Mouse (Mus musculus) megakaryocyte, embryonic 14.5 days (primary cell): ENCODE measurements around the gene Gng12. TPM values are rescaled to one million over a fixed set of nuclear protein-coding genes. Genes with fewer than 3 reads are reported as not detected.
A peak's percentile ranks its signal among the peaks of the same experiment; 100 is the strongest.

Experiments used
- H3K27me3 ChIP-seq: replicated peaks from 2 replicates; pipeline ENCODE3; 2012; ENCODE audit warnings: inconsistent platforms
- H3K36me3 ChIP-seq: replicated peaks from 2 replicates; pipeline ENCODE3; 2012; ENCODE audit warnings: low read length, inconsistent platforms, mixed read lengths
- H3K4me1 ChIP-seq: 2 replicates; pipeline ENCODE4 v1.6.1; 2012; ENCODE audit warnings: inconsistent platforms
- H3K4me3 ChIP-seq: replicated peaks from 2 replicates; pipeline ENCODE3; 2012; ENCODE audit warnings: moderate library complexity, mild to moderate bottlenecking, inconsistent platforms
- H3K9me3 ChIP-seq: 2 replicates; pipeline ENCODE4 v1.6.1; 2012; ENCODE audit warnings: inconsistent platforms
- FLI1 ChIP-seq: IDR thresholded peaks from 2 replicates; pipeline ENCODE4 v1.6.1; 2012; ENCODE audit warnings: low read length, inconsistent platforms, mixed read lengths
- GATA1 ChIP-seq: IDR thresholded peaks from 3 replicates; pipeline ENCODE4 v1.6.1; 2012; ENCODE audit warnings: mixed read lengths, low read length, inconsistent platforms, borderline replicate concordance
- polyA plus RNA-seq: library from polyadenylated mRNA; stranded (reverse); fragments of >175 nt; gene quantifications from 2 replicates; pipeline ENCODE4 v1.2.3, GENCODE M21; 2012; ENCODE audit warnings: low replicate concordance; ENCODE audit not compliant: insufficient read depth

Gene Gng12
- polyA plus RNA-seq, 1 experiment: 24.2 TPM

- no peaks in the 10 kb centered on the region for H3K9me3 ChIP-seq
- H3K4me3 ChIP-seq: no peak overlapping the region
- H3K27me3 ChIP-seq: no peaks in the 10 kb centered on the region
- peaks cover 99% of the 10 kb centered on the region for H3K4me1 ChIP-seq
- peaks cover 7% of the 10 kb centered on the region for H3K36me3 ChIP-seq
- TF ChIP-seq GATA1 (no peak), FLI1 (no peak)
Measured at GRCm38 (mm10) chr6:66969446-66969845, 73.2 kb downstream of the Gng12 start.

- TF ChIP-seq GATA1 (no peak), FLI1 (no peak)
- Histone ChIP-seq H3K27me3 (no peaks in the 10 kb centered on the region), H3K4me3 (peak overlapping the region; percentile 11), H3K36me3 (no peaks in the 10 kb centered on the region), H3K4me1 (peaks cover 95% of the 10 kb centered on the region), H3K9me3 (no peaks in the 10 kb centered on the region)
Measured at GRCm38 (mm10) chr6:66972300-66972699, 76.1 kb downstream of the Gng12 start.

GRCm38 (mm10) chr6:66973180-66973579 is 77.0 kb downstream of the Gng12 start:
- TF ChIP-seq GATA1: no peak
- TF ChIP-seq FLI1: no peak
- peaks cover 95% of the 10 kb centered on the region for H3K4me1 ChIP-seq

DNA sequence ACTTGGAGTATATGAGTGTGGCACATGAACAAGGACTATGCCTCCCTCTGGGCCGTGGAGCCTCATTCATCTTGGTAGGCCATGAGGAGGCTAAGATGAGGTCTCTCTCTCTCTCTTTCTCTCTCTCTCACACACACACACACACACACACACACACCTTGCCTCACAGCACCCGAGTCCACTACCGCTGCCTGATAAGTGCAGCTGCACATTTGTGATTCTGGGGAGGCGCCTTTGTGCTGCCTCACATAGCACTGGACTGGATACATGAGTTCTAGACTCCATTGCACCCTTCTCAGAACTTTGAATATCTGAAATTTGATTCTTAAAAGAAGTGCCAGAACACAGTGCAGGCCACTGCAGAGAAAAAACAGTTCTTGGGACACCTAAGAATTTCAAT is 79.3 kb downstream of the Gng12 start:
- Histone ChIP-seq H3K9me3 (no peaks in the 10 kb centered on the region), H3K36me3 (peaks cover 5% of the 10 kb centered on the region), H3K4me1 (peaks cover 96% of the 10 kb centered on the region), H3K27me3 (no peaks in the 10 kb centered on the region), H3K4me3 (no peak overlapping the region)
- no peak for TF ChIP-seq FLI1
- no peak for TF ChIP-seq GATA1

More at GRCm38 (mm10) chr6:66973180-66973579, 77.0 kb downstream of the Gng12 start:
- Histone ChIP-seq H3K27me3 (no peaks in the 10 kb centered on the region), H3K36me3 (no peaks in the 10 kb centered on the region), H3K9me3 (no peaks in the 10 kb centered on the region), H3K4me3 (peak overlapping the region; percentile 86)

DNA sequence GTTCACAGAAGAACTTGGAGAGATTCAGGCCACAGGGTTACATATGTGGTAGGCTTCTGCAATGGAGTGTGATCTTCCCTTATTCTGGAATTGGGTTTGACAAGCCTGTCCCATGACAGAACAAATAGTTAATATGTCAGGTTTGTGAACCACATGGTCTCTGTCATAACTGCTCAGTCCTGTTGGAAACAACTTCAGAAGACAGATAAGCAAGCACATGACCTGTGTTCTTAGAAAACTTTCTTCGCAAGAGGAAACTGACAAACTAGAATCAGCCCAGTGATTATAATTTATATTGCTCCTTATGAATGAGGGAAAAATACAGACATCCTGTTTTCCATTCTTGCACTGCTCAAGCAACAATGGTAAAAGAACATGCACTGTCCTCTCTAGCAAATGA is 83.0 kb downstream of the Gng12 start:
- Histone ChIP-seq H3K9me3 (no peaks in the 10 kb centered on the region), H3K36me3 (peaks cover 8% of the 10 kb centered on the region), H3K27me3 (no peaks in the 10 kb centered on the region), H3K4me3 (no peak overlapping the region), H3K4me1 (peaks cover 88% of the 10 kb centered on the region)
- no peak for TF ChIP-seq GATA1
- TF ChIP-seq FLI1: no peak

DNA sequence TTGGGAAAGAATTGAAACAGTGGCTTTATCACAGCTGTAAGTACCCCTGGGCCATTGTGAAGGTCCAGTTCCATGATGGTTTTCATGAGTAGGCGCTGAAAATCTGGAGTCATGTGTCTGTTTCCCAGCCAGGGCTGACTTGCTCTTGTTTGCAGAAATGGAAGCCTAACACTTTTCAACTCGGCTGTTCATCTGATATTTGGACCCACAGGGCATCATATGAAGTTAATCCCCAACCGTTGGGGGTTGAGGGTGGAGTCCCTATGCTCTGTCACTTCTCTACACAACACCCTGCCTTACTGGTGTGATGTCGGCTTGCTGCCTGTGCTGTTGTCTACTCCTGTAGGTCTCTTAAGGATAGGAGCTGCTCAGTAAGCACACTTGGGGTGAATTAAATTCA is 83.8 kb downstream of the Gng12 start:
- Histone ChIP-seq H3K9me3 (no peaks in the 10 kb centered on the region), H3K27me3 (no peaks in the 10 kb centered on the region), H3K4me1 (peaks cover 88% of the 10 kb centered on the region), H3K4me3 (no peak overlapping the region), H3K36me3 (peaks cover 8% of the 10 kb centered on the region)
- TF ChIP-seq GATA1 (no peak), FLI1 (no peak)

DNA sequence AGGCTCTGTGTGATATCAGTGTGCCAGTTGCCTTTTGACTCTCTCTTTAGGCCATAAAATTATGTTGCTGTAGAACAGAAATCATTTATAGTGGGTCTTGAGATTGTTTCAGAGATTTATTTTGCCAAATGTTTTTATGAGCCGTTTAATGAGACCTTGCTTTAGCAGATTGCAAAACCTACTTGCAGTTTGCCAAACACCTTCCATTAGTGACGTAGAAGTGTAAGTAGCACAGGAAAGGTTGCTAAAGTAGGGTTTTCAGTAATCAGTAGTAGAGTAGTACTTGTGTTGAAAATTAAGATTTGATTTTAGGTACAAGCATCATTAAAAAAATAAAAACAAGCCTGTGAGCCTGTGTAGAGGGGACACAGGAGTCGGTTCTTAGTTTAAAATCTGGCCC is 85.2 kb downstream of the Gng12 start:
- Histone ChIP-seq H3K36me3 (peaks cover 8% of the 10 kb centered on the region), H3K4me1 (peaks cover 89% of the 10 kb centered on the region), H3K9me3 (no peaks in the 10 kb centered on the region), H3K27me3 (no peaks in the 10 kb centered on the region), H3K4me3 (no peak overlapping the region)
- no peak for TF ChIP-seq GATA1
- no peak for TF ChIP-seq FLI1

DNA sequence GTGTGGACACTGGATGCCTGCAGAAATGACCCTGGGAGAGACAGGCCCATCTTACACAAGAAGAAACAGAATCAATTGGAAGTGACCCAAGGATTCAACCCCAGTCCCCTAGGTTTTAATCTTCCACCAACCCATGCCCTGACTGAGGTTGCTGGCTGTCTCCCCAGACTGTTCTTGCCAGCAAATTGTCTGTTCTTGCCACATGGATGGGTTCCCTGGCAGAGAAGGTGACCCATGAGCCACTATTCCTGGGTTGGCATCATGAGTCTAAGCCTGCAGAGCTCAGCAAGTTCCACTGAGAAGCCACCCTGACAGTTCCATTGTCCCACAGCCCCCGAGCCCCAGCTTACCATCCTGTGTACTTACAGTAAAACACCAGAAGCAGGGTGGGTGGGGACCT is 85.7 kb downstream of the Gng12 start:
- Histone ChIP-seq H3K36me3 (peaks cover 8% of the 10 kb centered on the region), H3K9me3 (no peaks in the 10 kb centered on the region), H3K4me3 (no peak overlapping the region), H3K4me1 (peaks cover 91% of the 10 kb centered on the region), H3K27me3 (no peaks in the 10 kb centered on the region)
- no peak for TF ChIP-seq GATA1
- no peak for TF ChIP-seq FLI1

DNA sequence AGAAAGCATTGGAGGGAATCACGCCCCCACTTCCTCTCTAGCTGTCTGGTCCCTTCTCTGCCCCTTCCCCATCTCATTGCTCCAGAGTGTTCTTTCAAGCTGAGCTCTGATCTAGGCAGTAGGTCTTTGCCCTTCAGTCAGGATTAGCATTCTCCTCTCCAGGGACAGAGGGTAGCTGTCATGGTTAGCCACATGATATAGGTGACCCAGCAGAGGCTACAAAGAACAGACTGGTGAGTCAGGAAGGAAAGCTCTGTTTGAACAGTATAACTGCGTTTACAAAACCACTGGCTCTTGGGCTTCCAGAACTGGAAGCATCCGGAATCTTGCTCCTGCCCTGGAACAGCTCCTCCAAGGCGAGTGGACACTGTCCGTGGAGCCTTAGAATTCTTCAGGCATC is 87.9 kb downstream of the Gng12 start:
- TF ChIP-seq GATA1 (no peak), FLI1 (no peak)
- peaks cover 9% of the 10 kb centered on the region for H3K36me3 ChIP-seq
- no peaks in the 10 kb centered on the region for H3K27me3 ChIP-seq
- no peak overlapping the region for H3K4me3 ChIP-seq
- peaks cover 92% of the 10 kb centered on the region for H3K4me1 ChIP-seq
- no peaks in the 10 kb centered on the region for H3K9me3 ChIP-seq

DNA sequence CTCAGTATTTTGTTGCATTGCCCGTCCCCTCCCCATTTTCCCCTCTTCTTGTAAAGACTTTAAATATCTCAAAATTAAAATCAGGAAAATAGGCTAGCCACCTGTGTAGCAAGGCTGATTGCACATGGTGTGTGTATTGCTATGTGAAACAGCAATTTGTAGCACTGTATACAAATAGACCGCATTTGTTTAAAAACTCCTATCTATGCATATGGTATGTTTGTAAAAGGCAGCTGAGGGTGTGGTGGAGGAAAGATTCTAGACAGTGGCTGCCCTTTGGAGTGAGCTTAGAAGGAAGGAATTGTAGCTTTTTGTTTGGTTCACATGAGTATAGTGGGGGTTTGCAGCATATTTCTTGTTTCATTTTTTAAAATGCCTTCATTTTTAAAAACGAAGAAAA is 88.5 kb downstream of the Gng12 start:
- Histone ChIP-seq H3K27me3 (no peaks in the 10 kb centered on the region), H3K4me1 (peaks cover 92% of the 10 kb centered on the region), H3K4me3 (no peak overlapping the region), H3K9me3 (no peaks in the 10 kb centered on the region), H3K36me3 (peaks cover 9% of the 10 kb centered on the region)
- no peak for TF ChIP-seq FLI1
- no peak for TF ChIP-seq GATA1

GRCm38 (mm10) chr6:66985500-66985899 is 89.3 kb downstream of the Gng12 start:
- TF ChIP-seq FLI1: no peak
- TF ChIP-seq GATA1: no peak
- Histone ChIP-seq H3K27me3 (no peaks in the 10 kb centered on the region), H3K4me3 (peak overlapping the region; percentile 43), H3K36me3 (peaks cover 6% of the 10 kb centered on the region), H3K4me1 (peaks cover 90% of the 10 kb centered on the region), H3K9me3 (no peaks in the 10 kb centered on the region)
